ENCODE assay signal across 8 mouse cellular contexts in genomic region chr17:65613463-65614412, GRCm38 (mm10). TPM values are rescaled to one million over a fixed set of nuclear protein-coding genes. Genes with fewer than 3 reads are reported as not detected.
DNase-seq lines count a peak whose midpoint lies in the region; ATAC-seq lines count a peak whose summit lies in the region.

Vapa (minus strand) TSS chr17:65613555.

- H3K4me1 ChIP-seq in hindbrain, embryonic 15.5 days (replicated peaks), result peaks cover 31% of the 10 kb centered on the region

- WGBS in hindbrain, embryonic 15.5 days, result under 1% methylated on average over 84 of the region's 85 CpGs

- H3K27ac ChIP-seq in hindbrain, embryonic 15.5 days (replicated peaks), result peak within 1 kb of the TSS; percentile 99

- H3K9me3 ChIP-seq in hindbrain, embryonic 15.5 days, result no peaks in the 10 kb centered on the region

- H3K36me3 ChIP-seq in hindbrain, embryonic 15.5 days, result no peaks in the 10 kb centered on the region

- peak; percentile 94 for ATAC-seq in hindbrain, embryonic 15.5 days (ENCODE audit: low FRiP score, low read depth)

- peak within 1 kb of the TSS; percentile 72 for H3K4me2 ChIP-seq in hindbrain, embryonic 15.5 days

- H3K9ac ChIP-seq in hindbrain, embryonic 15.5 days, result peak within 1 kb of the TSS; percentile 94

- peak; percentile 98 for DNase-seq in T-cell, adult 2 months (ENCODE audit: low spot score)
- DNase-seq in cerebellum, postnatal 36 days, result peak; percentile 97 to 99
- peak; percentile 98 to 99 for DNase-seq in frontal cortex, postnatal 36 days (ENCODE audit: low spot score in 2 of 2)
- DNase-seq in left cerebral cortex, adult 11 months (ENCODE audit: low spot score), result peak; percentile 96
- DNase-seq in lung, postnatal 4 days, result peak; percentile 99
- peak; percentile 96 for DNase-seq in retina, postnatal 7 days (ENCODE audit: low read depth, low spot score)
- DNase-seq in urinary bladder, adult 2 months (ENCODE audit: low spot score), result peak; percentile 98

- H3K4me3 ChIP-seq in hindbrain, embryonic 15.5 days, result peak within 1 kb of the TSS; percentile 94

- no peaks in the 10 kb centered on the region for H3K27me3 ChIP-seq in hindbrain, embryonic 15.5 days

RNA-seq across cellular contexts. Expression of gene Vapa, which starts in this region (rescaled TPM):
- 264 and 270 TPM in 2 replicates for polyA plus RNA-seq in hindbrain, embryonic 15.5 days (2015; fragmentation: Nextera tagmentation; extraction: Ambion mirVana)
- 67.9 and 68.3 TPM in 2 replicates for polyA plus RNA-seq in urinary bladder, adult 2 months (2012; rRNA removed)

Comparison
In these comparisons a context has a peak if more than half of its experiments do, and no peak if none do; other contexts are left out.
1. Peak in every context shown above with its lines: DNase-seq, ATAC-seq, H3K4me3 ChIP-seq and H3K27ac ChIP-seq.